Mouse (Mus musculus) urinary bladder, postnatal 4 days (tissue): Measurements from ENCODE around the gene Thada.

Experiments
- DNase-seq, 2 experiments: peaks; one replicate each; pipeline ENCODE4 v3.0.0; 2021 to 2022; ENCODE audit warnings: low spot score in 2 of 2

Gene Thada

DNA sequence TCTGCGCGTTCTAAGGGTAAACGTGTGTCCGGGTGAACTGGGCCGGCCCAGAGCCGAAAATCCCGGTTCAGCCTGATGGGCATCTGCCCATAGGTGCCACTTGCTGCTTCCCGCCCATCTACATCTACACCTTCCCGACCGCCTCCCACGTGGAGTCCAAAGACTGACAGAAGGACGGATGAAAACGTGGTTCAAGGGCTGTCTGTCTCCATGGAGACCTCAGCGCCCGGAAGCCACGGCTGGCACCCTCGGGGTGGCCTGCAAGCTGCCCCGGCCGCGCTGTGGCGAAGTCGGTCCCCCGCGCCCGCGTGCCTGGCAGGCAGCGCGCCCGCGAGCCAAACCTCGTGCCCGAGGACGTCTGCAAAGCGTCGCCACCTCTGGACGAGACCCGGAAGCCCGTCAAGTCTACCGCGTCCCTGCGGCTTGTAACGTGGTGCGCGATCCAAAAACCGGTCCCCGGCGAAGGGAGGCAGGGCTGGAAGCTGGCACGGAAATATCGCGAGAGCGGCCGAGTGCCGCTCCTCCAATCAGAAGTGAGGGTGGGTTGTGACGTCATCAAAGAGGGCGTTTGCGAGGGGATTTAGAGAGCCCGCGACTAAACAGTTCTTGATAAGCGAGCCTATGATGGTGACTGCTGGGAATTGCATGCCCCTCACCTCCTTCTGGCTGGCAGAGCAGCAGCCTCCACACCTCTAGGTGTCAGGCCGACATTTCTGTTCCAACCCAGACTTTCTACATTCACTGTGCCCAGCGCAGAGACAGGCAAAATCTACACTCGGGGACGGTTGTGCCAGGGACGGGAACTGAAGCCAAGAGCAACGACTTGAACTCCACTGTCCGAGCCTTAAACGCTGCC is at the start of gene Thada:
Gene Thada (minus strand): TSS at position 453 of the 856 bp plus-strand sequence.
- peak; percentile 95 to 99 for DNase-seq

DNA sequence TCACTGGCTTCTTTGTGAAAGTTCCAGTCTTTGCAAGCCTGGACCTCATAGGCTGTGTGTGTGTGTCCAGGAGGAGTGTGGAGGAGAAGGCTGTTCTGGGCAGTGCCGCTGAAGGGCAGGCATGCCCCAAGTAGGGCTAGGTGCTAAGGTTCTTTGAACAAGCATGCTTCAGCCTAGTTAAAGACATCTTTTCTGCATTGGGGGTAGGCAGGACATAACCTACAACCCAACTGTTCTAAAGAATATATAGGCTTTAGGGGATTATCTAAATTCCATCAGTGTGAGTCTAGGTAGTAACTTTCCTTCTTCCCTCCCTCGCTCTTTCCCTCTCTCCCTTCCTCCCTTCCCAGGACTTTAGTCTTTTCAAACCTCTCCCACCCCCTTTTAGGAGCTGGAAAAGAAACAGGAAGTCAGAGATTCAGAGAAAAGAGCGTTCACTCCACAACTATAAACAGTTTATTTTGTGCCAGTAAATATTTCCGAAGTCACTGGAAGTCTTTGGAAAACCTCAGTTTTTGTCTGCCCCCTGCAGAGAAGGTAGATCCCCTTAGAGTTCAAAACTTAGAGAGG is 46.6 kb upstream of the Thada start:
- DNase-seq = no peak

- DNase-seq = peak; percentile 81 to 89
These were observed 45.9 kb upstream of the Thada start, which contains the start of gene Plekhh2 for GRCm38 (mm10) chr17:84511682-84512515. Gene Plekhh2, plus strand, starts transcription at chr17:84511895.

DNA sequence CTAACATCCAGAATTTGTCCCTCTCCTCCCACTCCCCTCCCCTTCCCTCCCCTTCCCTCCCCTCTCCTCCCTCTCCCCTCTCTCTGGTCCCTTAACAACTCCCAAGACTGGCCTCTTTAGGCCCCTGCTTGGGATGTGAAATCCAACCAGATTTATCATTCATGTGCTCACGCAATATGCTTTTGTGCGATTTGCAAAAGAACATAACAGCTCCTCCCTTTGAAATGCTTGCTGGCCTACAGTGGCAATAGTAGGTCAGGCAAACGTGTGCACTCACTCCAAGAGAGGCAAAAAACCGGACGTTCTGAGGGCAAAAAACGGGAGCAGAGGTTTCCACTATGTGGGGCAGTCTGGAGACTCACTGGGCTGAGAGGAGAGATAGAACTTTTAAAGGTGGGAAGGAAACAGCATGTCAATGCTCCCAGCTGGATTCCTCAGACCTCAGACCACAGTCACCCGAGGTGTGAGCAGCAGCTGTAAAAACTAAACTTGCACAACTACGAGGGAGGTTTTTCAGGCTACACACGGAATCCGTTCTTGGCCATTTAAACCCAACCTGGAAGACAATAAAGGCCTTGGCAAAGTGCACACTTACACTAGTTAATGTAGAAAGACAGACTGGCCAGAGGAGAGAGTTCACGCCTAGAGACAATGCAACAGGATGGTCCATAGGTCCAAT is 45.1 kb upstream of the Thada start:
- no peak for DNase-seq

DNA sequence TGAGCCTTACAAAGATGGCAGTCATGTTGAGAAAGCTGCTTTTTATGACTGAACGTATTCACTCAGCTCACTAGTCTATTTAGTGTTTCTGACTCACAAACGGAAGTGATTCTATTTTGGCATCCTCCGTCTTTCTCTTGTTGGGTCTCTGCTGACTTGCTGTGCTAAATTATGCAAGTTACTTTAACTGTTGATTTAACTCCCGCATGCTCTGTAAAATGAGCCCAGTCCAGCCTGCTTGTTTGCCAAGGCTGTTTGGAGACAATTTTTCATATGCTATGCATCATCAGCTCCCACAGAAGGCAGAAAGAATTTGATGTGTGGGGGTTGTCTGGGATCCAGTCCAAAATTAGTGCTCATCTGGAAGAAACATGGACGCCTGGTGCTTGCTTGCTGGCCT is 44.4 kb upstream of the Thada start:
- DNase-seq = peak in 1 of 2 experiments; percentile 48

- no peak for DNase-seq
These were observed 43.2 kb upstream of the Thada start for GRCm38 (mm10) chr17:84509176-84509575.

GRCm38 (mm10) chr17:84508736-84509135 is 42.7 kb upstream of the Thada start:
- DNase-seq = no peak

GRCm38 (mm10) chr17:84505922-84506321 is 39.9 kb upstream of the Thada start:
- no peak for DNase-seq

- DNase-seq = no peak
These were observed 36.3 kb upstream of the Thada start for GRCm38 (mm10) chr17:84502341-84502740.

DNA sequence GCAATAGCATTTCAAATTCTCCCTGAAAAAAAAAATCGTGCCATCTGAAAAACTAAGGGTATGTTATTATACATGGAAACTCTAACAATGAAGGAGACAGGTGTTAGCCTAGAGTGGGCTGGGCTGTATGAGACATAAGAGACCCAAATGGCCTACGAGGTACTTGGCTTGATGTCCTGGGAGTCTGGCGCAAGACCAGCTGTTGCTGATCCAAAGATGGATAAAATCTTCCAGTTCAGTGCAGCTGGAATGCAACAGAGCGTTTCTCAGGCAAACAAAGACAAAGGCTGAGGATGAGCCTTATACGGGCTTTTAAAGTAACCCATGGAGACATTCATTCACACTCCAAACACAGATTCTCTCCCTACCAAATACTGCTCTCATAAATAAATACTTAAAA is 32.6 kb upstream of the Thada start:
- DNase-seq = peak in 1 of 2 experiments; percentile 31

- no peak for DNase-seq
These were observed 32.1 kb upstream of the Thada start for GRCm38 (mm10) chr17:84497972-84498604.

DNA sequence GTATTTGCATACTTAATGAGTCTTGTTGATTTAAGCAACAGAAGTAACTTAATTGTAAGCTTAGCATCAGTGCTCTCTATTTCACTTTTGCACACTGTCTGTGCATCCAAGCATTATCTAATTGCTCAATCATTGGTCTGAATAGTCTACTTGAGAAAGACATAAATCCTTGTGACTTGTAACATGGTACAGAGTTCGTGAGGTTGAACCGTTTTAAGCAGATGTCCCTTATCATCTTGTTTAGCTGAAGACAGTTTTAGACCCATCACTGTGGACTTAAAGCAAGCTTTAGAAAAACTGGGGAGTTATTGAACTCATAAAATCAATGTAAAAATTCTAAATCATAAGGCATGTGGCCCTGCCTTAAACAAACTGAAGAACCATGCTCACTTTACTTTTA is 31.6 kb upstream of the Thada start:
- DNase-seq = no peak

DNA sequence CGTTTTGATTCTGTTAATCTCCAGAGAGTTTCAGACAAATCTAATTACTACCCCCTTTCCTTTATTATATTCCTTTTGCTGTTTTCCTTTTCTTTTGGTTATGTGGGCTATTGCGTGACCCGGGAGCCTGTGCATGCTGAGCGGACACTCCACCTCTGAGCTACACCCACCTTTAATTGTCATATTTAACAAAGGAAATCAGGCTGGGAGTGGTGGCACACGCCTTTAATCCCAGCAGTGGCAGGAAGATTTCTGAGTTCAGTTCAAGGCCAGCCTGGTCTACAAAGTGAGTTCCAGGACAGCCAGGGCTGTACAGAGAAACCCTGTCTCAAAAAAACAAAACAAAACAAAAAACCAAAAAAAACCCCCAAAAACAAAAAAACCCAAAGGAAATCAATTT is 31.0 kb upstream of the Thada start:
- no peak for DNase-seq

- DNase-seq = no peak
These were observed 26.4 kb upstream of the Thada start for GRCm38 (mm10) chr17:84492255-84492880.

DNA sequence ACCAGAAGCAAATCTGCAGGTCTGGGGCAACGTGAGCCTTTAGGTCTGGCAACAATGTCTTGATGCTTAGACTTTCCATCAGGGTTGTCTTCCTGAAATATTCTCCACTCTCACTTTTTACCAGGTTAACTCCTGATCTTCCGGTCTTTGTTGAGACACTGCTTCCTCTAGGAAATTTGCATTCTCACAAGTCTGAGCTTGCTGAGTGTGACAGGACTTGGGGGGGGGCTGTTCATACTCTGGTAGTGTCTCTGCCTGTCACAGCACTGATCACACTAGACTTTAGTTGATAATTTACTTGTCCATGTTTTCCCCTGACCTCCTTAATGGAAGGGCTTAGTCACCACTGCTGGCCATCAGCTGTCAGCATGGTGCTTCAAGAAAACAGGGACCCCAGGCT is 21.4 kb upstream of the Thada start:
- DNase-seq = no peak

GRCm38 (mm10) chr17:84483673-84484320 is 17.8 kb upstream of the Thada start:
- DNase-seq = peak in 1 of 2 experiments; percentile 67

GRCm38 (mm10) chr17:84482831-84483230 is 16.8 kb upstream of the Thada start:
- no peak for DNase-seq

DNA sequence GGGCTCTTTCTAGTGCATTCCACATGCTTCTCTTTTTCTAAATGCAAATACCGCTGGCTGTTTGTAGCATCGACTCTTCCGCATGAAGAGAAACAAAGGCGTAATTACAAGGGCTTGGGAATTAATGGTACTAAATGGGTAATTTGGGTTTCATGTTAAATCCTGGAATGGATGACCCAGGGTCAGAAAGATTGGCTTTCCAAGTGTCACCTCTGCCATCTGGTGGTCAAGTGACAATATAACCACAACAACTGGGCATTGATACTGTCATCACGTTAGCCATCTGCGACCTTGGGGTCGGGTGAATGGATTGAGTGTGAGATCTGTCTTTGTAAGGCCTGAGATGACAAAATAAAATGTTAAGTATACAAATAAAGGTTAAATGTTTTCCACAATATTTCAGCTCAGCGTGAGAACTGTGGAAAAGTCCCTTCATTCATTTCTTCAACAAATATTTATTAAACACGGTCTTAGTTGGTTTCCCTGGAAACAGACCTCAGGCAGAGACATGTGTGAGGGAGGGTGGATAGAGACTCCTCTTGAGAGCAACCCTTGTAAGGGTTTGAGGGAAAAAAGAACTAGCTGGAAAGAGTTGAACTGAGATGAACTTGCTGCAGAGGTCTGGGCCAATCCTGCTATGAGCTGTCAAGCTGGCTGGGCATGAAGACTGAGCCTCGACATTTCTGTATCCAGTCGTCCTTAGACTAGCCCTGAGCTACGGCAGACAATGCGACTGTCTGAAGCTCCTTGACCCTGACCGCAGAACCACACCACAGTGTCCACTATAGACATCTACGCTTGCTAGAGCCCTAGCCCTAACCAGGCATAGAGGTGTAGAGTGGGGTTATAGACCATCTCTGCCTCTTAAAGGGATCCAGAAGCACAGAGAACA is 14.7 kb upstream of the Thada start:
- no peak for DNase-seq

GRCm38 (mm10) chr17:84478276-84478675 is 12.3 kb upstream of the Thada start:
- no peak for DNase-seq
